Mouse (Mus musculus) liver, adult 2 months (tissue): Measurements from ENCODE around the gene Gm10197.

Source experiments
- CTCF ChIP-seq: fragments of 200-500 bp; IDR thresholded peaks from 2 replicates; pipeline ENCODE4 v1.5.1; 2011; ENCODE audit warnings: low read depth, low read length, control low read depth
- POLR2A ChIP-seq: fragments of 200-500 bp; IDR thresholded peaks from 2 replicates; pipeline ENCODE4 v1.6.1; 2011; ENCODE audit warnings: low read length, control low read depth; ENCODE audit not compliant: insufficient read depth; ENCODE audit errors: extremely low read depth

- TF ChIP-seq CTCF (no peak), POLR2A (no peak)
Observed at GRCm38 (mm10) chr19:53393646-53394045, 22.1 kb upstream of the Gm10197 start.
